Mouse (Mus musculus) bone marrow macrophage, adult 2 months (primary cell): Measurements from ENCODE around the gene Prr29. TPM values are rescaled to one million over a fixed set of nuclear protein-coding genes. Genes with fewer than 3 reads are reported as not detected.

Experiments used
- H3K27ac ChIP-seq: 2 replicates; pipeline ENCODE4 v1.5.1; 2012; ENCODE audit warnings: low read depth, low read length; ENCODE audit not compliant: insufficient read depth
- H3K4me1 ChIP-seq: 2 replicates; pipeline ENCODE4 v1.6.1; 2012; ENCODE audit warnings: low read length; ENCODE audit not compliant: control insufficient read depth, insufficient read depth
- H3K4me3 ChIP-seq: 2 replicates; pipeline ENCODE4 v1.5.1; 2012; ENCODE audit warnings: mild to moderate bottlenecking, low read length, moderate library complexity; ENCODE audit not compliant: insufficient read depth
- CTCF ChIP-seq: IDR thresholded peaks from 2 replicates; pipeline ENCODE4 v1.5.1; 2012; ENCODE audit warnings: low read depth, mild to moderate bottlenecking, low read length, moderate library complexity
- POLR2A ChIP-seq: IDR thresholded peaks from 2 replicates; pipeline ENCODE4 v1.6.1; 2012; ENCODE audit warnings: mild to moderate bottlenecking, low read depth, low read length, borderline replicate concordance
- polyA plus RNA-seq: library from polyadenylated mRNA; stranded (reverse); fragments of >200 nt; gene quantifications from 2 replicates; pipeline ENCODE4 v1.2.4, GENCODE M21; 2012; ENCODE audit not compliant: missing spikeins, insufficient read depth, insufficient read length

Gene Prr29
- polyA plus RNA-seq, 1 experiment = not detected

DNA sequence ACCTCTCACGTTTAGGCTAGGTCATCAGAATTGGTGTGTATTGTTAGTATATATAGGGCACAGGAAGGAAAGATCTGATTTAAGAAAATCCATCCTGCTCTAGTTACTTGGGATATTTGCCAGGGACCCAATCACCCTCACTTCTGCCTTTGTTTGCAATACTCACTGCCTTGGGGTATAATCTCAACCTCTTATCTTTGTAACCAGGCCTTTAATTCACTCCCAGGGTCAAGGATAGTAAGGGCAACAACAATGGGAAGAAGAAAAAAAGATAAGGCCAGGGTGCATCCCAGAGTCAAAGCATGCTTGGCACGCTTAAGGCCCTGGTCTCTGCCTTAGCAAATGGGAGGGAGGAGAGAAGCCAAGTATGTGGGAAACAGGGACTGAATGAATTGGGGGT is 52.6 kb downstream of the Prr29 start:
- Histone ChIP-seq H3K27ac (no peak overlapping the region), H3K4me3 (no peak overlapping the region), H3K4me1 (peaks cover 42% of the 10 kb centered on the region)
- no peak for TF ChIP-seq POLR2A
- TF ChIP-seq CTCF = no peak

DNA sequence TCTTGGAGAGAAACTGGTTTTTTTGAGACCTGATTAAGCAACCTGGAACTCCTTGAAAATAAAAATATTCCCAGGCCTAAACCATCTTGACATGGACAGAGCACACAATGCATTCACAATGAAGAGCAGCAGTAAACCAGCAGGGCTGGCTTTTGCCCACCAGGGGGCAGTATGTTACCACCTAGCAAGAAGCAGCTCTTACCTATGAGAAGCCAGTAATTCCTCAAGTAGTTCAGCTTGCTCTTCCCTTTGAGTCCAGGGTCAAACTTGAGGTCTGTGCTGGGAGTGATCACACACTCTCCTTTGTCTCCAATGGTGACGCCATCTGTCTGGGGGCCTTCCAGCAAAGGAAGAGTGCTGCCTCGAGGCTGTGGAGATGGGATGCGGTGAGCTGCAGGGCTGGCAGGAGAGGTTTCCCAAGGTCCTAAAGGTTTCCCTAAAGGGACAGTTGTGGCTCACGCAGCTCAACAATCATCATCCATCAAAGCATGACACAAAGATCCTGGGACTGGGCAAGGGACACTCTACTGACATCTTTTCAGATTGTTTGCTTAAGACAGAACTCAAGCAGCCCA is 53.4 kb downstream of the Prr29 start:
- peak overlapping the region; percentile 98 for H3K27ac ChIP-seq
- peaks cover 42% of the 10 kb centered on the region for H3K4me1 ChIP-seq
- TF ChIP-seq POLR2A = no peak
- peak; percentile 63 for TF ChIP-seq CTCF
- no peak overlapping the region for H3K4me3 ChIP-seq

DNA sequence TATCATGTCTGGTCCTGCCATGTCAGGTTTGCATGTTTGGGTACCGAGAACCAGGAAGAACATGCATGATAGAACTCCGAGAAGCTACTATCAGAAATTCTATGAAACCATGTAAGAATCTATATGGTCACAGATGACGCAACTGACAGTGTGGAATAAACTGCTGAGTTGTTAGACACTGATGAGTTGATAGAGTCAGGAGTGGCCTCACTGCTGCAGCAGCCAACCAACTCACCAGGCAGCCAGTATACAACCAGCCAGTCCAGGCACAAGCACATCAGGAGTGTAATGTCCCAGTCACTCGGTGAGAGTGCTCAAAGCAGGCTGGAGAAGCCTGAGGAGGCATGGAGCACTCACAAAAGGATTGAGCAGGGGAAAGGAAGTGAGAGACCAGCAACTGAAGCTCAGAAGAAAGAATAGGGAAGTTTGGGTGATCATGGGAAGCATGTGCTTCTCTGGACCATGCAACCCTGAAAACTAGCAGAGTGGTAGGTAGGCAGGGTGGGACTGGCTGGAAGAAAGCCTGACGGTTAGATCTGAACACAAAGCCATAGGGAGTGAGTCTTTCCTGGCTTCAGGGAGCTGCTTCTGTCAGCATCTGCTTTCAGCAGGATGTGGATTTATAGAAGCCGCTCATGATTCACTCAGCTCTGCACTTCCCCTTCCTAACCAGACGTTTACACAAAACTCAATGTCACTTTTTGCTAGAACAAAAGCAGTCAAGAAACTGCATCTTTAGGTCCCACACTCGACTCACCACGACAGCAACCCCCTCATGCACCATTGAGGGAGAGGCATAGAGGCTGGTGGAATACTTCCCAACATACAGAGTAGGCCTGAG is 54.2 kb downstream of the Prr29 start:
- TF ChIP-seq CTCF (no peak), POLR2A (no peak)

DNA sequence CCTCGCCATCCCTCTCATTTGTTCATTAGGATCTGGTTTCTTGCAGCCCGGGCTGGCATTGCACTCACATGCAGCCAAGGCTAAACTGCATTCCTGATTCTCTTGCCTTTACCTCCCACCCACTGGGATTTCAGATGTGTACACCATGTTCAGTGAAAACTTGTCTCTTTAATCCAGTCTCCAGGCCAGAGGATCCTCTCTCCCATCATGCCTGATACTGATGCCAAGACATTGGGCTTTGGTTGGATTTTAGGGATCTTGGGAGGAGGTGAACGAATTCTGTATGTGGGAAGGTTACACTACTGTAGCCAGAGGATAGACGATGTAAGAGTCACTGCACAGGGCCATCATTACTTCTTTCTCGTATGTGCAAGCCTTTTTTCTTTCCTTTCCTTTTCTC is 59.9 kb downstream of the Prr29 start:
- H3K4me3 ChIP-seq = no peak overlapping the region
- TF ChIP-seq CTCF = no peak
- no peak for TF ChIP-seq POLR2A
- H3K4me1 ChIP-seq = peaks cover 31% of the 10 kb centered on the region
- no peak overlapping the region for H3K27ac ChIP-seq

More for the DNA sequence above, 54.2 kb downstream of the Prr29 start:
- peaks cover 36% of the 10 kb centered on the region for H3K4me1 ChIP-seq
- peak overlapping the region; percentile 98 for H3K27ac ChIP-seq
- no peak overlapping the region for H3K4me3 ChIP-seq

GRCm38 (mm10) chr11:106426447-106426846 is 61.2 kb downstream of the Prr29 start:
- TF ChIP-seq CTCF (no peak), POLR2A (no peak)
- Histone ChIP-seq H3K27ac (no peak overlapping the region), H3K4me3 (no peak overlapping the region), H3K4me1 (peaks cover 34% of the 10 kb centered on the region)

Other genes starting within 250 kb of the Prr29 start
- not detected in 2 replicates for gene Gm10840, start 204.6 kb upstream of the Prr29 start, polyA plus RNA-seq
- gene Limd2, start 204.6 kb upstream of the Prr29 start, polyA plus RNA-seq = 263 and 272 TPM in 2 replicates
- gene Strada, start 163.3 kb upstream of the Prr29 start, polyA plus RNA-seq = 23.8 and 25.4 TPM in 2 replicates
- 97.3 and 99.5 TPM in 2 replicates for gene Ccdc47, start 149.1 kb upstream of the Prr29 start, polyA plus RNA-seq
- gene Ddx42, start 148.5 kb upstream of the Prr29 start, polyA plus RNA-seq = 42.8 and 46.3 TPM in 2 replicates
- 17.7 and 21.7 TPM in 2 replicates for gene Ftsj3, start 109.4 kb upstream of the Prr29 start, polyA plus RNA-seq
- gene Psmc5, start 109.3 kb upstream of the Prr29 start, polyA plus RNA-seq = 76.9 and 78.8 TPM in 2 replicates
- gene Smarcd2, start 92.5 kb upstream of the Prr29 start, polyA plus RNA-seq = 89.5 and 89.8 TPM in 2 replicates
- not detected in 2 replicates for gene Tcam1, start 88.8 kb upstream of the Prr29 start, polyA plus RNA-seq
- gene Gh, start 63.6 kb upstream of the Prr29 start, polyA plus RNA-seq = not detected in 2 replicates
- gene Cd79b, start 50.7 kb upstream of the Prr29 start, polyA plus RNA-seq = 5.1 and 6.5 TPM in 2 replicates
- not detected in 2 replicates for gene Scn4a, start 12.2 kb upstream of the Prr29 start, polyA plus RNA-seq
- gene Icam2, start 22.6 kb downstream of the Prr29 start, polyA plus RNA-seq = 7.4 and 9.4 TPM in 2 replicates
- 27.5 and 27.8 TPM in 2 replicates for gene Ern1, start 122.4 kb downstream of the Prr29 start, polyA plus RNA-seq
- gene Tex2, start 248.0 kb downstream of the Prr29 start, polyA plus RNA-seq = 22.8 and 25.0 TPM in 2 replicates